Mouse (Mus musculus): ENCODE measurements around the gene Cisd3.

Cisd3 gene

GRCm38 (mm10) chr11:97663528-97664338 lies 21.9 kb upstream of the Cisd3 start:
- peak; percentile 46 to 54 for DNase-seq

DNA sequence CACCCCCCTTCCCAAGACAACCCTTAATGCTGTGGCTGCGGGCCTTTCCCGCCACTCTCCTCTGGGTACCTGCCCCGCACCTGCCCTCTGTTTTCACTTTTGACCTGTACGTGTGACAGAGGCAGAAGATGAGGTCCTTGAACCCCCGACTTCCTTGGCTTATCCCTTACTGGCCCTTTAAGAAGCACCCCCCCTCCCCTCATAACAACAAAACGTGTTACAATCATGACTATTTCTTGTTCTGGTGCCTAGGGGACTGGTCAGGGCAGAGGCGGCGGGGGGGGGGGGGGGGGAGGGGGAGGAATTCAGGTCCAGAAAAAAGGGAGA lies 21.3 kb upstream of the Cisd3 start:
- no peak for DNase-seq

DNA sequence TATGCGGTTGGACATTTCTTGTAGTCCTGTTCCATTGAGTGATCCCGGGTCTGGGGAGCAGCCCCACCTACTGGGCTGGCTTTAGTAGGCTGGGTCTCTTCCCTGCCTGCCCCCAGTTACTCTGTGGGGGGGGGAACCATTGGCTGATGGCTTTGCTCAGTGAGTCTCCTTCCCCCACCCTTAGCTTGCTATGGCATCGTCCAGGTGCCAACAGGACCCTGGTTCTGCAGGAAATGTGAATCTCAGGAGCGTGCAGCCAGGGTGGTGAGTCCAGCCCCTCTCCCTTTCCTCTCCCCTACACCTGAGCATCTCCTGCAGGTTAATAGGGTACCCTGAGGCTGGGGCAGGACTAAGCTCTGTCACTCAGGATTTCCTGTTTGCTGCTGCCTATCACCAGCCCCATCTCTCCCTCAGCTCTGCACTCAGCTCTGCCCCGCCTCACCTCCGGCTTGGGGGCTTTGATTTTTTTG lies 20.8 kb upstream of the Cisd3 start:
- no peak for DNase-seq

- no peak for DNase-seq
Observed at GRCm38 (mm10) chr11:97665431-97665830, 20.2 kb upstream of the Cisd3 start.

DNA sequence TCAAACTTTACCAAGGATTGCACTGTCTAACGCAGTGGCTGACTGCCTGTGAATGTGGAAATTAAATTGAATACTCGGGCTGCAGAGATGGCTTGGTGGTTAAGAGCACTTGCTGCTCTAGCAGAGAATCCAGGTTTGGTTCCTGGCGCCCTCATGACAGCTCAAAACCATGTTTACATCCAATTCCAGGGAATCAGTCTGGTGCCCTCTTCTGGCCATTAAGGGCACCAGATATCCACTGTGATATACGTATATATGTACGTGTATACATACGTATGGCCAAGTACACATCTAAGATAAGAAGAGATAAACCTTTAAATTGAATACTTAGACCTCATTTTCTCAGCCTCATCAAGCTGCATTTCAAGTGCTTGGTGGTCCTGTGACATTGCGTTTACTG lies 19.4 kb upstream of the Cisd3 start:
- no peak for DNase-seq

DNA sequence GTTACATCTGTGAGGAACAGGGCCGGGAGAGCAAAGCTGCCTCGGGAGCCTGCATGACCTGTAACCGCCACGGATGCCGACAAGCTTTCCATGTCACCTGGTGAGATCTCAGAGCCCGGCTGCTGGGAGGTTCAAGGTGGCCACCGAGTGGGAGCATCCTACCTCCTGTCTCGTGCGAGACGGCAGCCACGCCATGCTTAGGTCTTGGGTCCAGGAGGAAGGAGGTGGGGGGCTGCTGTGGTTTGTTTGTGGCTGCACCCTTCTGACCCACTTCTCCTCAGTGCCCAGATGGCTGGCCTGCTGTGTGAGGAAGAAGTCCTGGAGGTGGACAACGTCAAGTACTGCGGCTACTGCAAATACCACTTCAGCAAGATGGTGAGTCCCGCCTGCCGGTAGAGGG lies 18.8 kb upstream of the Cisd3 start:
- DNase-seq: no peak

DNA sequence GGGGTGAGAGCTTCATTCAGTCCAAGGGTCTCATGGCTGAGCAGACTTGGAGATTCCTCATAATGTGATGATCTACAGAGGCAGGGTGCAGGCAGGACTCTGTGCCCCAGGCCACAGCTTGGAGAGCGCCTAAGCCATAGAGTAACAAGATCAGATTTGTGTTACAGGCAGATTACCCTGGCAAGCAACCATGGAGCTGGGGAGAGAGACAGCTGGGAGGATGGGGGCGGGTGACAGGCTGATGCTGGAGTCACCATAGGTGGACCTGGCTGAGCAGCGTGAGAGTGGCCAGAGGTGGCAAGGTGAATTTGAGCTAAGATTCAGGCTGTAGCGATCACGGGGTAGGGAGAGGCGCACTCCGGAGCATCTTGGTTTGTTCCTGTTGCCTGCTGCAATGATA lies 17.5 kb upstream of the Cisd3 start:
- no peak for DNase-seq

DNA sequence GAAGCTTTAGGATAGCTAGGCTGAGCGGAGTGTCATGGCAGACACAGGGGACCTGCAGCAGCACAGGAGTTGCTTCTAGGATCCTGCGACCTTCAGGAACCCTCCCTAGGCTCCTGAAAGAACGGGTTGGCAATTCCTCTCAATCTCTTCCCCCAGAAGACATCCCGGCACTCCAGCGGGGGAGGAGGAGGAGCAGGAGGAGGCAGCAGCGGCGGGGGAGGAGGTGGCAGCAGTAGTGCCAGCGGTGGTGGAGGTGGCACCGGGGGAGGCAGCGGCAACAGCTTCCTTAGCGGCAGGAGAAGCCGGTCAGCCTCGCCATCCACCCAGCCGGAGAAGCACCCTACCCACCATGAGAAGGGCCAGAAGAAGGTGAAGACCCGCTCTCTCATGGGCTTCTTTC lies 16.4 kb upstream of the Cisd3 start:
- DNase-seq: no peak

GRCm38 (mm10) chr11:97669829-97670228 lies 15.8 kb upstream of the Cisd3 start:
- DNase-seq: peak; percentile 86 to 96

DNA sequence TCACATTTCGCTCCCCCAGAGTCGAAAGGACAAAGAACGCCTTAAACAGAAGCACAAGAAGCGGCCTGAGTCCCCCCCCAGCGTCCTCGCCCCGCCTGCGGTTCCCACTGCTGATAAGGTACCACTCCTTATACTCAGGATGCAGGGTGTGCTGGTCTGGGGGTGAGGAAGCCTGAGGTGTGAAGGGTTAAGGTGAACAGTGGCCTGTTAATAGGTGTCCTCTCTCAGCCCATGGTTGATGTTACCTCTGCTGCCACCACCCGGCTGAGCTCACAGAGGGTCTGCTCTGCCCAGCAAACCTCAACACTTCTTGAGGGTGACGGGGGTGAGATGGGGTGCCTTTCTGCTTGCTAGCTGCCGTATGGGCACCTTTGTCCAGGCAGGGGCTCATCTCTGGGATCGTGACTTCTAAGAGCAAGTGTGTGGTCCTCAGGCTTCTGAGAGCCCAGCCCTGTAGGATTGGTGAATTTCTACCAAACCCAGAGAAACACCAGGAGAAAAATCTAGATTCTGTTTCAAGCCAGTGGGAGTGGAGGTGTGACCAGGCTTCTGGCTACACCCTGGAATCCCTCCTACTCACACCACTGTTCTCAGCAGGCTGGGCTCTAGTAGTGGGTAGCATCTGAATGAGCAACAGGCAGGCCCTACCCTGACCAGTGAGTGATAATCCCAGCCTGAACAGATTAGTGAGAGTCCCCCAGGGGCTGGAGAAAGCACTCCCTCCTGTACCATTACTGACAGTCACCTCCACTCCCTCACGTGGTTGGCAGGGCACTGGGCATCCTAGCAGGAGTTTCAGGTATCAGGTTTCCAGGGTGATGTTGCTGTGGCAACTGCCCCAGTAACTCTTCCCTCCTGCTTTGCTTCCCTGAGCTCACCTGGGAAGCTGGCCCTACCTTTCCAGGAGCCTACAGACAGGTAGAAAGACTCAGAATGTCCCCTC lies 15.1 kb upstream of the Cisd3 start:
- DNase-seq: peak; percentile 43 to 60

DNA sequence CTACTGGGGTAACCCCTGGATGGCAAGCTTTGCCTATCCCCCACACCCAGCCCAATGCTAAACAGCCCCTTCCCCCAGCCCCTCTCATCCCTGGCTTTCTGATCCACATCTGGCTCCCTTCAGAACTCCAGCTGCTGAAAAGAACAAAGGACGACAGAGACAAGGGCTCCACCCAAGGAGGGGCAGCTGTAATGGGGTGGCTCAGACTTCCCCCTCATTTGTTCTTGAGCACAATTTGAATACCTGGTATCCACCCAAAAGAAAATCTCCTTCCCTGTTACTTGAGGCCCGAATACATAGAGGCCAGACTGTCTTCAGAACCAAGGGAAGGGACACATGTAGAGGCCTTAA lies 14.5 kb upstream of the Cisd3 start:
- DNase-seq: no peak

- DNase-seq: no peak
Observed at GRCm38 (mm10) chr11:97673148-97673547, 12.5 kb upstream of the Cisd3 start.

DNA sequence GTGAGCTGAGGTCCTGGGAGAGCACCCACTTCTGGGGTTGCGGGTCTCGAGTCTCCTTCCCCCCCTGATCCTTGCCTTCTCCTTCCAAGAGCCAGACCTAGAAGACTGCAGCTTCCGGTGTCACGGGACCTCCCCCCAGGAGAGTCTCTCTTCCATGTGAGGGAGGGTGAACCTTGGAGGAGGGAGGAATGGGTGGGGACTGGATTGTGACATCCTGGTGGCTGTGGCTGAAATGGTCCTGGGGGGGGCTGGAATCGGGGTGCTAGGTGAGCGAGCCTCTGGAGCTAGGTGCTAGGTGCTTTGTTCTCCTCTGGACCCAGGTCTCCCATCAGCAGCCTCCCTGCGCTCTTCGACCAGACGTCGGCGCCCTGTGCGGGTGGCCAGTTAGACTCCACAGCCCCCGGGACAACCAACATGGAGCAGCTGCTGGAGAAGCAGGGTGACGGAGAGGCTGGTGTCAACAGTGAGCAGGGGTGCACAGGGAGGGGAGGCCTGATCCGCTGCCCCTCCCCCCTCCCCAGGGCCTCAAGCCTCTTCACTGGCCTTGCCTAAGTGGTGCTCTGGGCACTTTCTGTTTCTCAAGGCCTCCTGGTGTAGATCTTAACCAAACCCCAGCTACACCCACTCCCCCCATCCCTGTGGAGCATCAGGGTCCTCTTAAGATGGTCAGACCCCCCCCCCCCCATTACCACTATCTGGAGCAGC lies 9.4 kb upstream of the Cisd3 start:
- DNase-seq: no peak

- DNase-seq: no peak
Observed at GRCm38 (mm10) chr11:97677381-97677780, 8.2 kb upstream of the Cisd3 start.

- no peak for DNase-seq
Observed at GRCm38 (mm10) chr11:97677842-97678241, 7.8 kb upstream of the Cisd3 start.

- no peak for DNase-seq
Observed at GRCm38 (mm10) chr11:97678301-97678700, 7.3 kb upstream of the Cisd3 start.

- peak; percentile 57 to 62 for DNase-seq
Observed at GRCm38 (mm10) chr11:97680430-97680829, 5.2 kb upstream of the Cisd3 start.

GRCm38 (mm10) chr11:97682504-97683055 lies 3.0 kb upstream of the Cisd3 start:
- no peak for DNase-seq

DNA sequence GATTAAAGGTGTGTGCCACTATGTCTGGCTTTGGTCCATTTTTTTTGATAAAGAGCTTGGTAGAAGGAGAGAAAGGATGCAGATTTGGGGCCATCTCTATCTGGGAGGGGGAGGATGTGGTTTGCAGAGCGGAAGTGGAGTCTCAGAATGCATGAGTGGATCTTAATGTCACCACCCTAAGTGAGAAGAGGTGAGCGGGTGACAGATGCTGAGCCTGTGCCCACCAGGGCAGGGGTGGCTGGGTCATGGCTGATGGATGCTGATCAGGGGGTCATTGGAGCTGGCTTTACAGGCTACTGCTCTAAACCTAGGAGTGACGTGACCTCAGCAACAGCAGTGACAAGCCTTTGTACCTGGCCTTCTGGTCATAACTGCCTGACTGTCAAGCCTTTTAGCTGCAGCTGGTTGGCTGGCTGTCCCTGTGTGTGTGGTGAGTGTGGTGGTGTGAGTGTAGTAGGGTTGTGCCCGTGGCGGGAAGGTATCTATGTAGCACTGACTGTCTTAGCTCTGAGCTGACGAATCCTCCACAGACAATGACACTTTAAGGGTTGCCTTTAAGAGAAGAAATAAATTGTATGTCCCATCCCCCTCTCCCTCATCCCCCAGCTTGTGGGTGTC lies 1.5 kb upstream of the Cisd3 start:
- DNase-seq: no peak

DNA sequence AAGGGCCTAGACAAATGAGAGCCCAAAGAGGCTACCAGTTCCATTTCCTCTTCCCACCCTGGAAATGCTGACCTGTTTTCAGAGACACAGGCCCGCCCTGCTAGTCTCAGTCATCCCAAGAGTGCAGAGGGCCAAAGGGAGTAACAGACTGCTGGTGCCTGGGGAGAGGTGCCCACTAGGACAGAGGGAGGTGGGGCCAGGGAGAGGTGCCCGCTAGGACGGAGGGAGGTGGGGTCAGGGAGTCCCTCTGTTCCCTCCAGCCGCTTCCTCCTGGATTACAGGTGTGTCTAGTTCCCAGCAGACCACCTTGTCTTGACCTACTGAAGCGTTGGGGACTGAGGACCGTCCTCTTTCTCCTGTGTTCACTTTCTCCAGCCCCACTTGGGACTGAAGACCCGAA lies 860 bp upstream of the Cisd3 start:
- no peak for DNase-seq

GRCm38 (mm10) chr11:97686322-97686908 lies 789 bp downstream of the Cisd3 start:
- DNase-seq: no peak

DNA sequence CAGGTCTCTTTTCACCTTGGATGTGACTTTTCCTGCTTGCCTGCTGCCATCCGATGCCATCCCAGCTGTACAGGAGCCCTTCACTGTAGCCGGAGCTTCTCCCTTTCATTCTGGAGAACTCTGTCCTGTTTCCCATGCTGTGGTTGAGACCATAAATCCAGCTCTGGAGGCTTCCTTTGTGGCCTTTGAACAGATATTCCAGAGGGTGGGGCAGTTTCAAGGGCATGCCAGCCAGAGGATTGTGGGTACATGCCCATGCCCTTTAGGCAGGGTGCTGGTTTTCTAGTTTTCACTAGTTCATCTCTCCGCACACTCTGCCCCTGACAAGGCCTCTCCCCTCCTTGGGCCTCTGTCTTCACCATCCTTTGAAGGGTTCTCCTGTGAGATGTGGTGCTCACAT lies 1.4 kb downstream of the Cisd3 start:
- DNase-seq: no peak
